Mouse (Mus musculus) midbrain, embryonic 16.5 days (tissue): Measurements from ENCODE around the gene Sox15. TPM values are rescaled to one million over a fixed set of nuclear protein-coding genes. Genes with fewer than 3 reads are reported as not detected.

ENCODE experiments used
- ATAC-seq: fragments of 200-750 bp; cut with Nextera tagmentation; 2 replicates; pipeline ENCODE4 v1.8.0; 2017; ENCODE audit warnings: moderate TSS enrichment
- H3K27ac ChIP-seq: fragments of 300-500 bp; sonication (generic); 2 replicates; pipeline ENCODE4 v1.5.1; 2014; ENCODE audit warnings: mild to moderate bottlenecking, low read length, mixed read lengths
- H3K27me3 ChIP-seq: fragments of 300-500 bp; sonication (generic); 2 replicates; pipeline ENCODE4 v1.6.1; 2014; ENCODE audit warnings: low read depth, low read length, mixed read lengths; ENCODE audit not compliant: control insufficient read depth, insufficient read depth
- H3K36me3 ChIP-seq: fragments of 300-500 bp; sonication (generic); 2 replicates; pipeline ENCODE4 v1.6.1; 2014; ENCODE audit warnings: mild to moderate bottlenecking, low read length, moderate library complexity, mixed read lengths; ENCODE audit not compliant: control insufficient read depth, insufficient read depth
- H3K4me1 ChIP-seq: fragments of 300-500 bp; sonication (generic); 2 replicates; pipeline ENCODE4 v1.6.1; 2014; ENCODE audit warnings: mild to moderate bottlenecking, low read length, mixed read lengths; ENCODE audit not compliant: control insufficient read depth, insufficient read depth
- H3K4me2 ChIP-seq: fragments of 300-500 bp; sonication (generic); 2 replicates; pipeline ENCODE4 v1.6.1; 2014; ENCODE audit warnings: mild to moderate bottlenecking, low read length, mixed read lengths
- H3K4me3 ChIP-seq: fragments of 300-500 bp; sonication (generic); 2 replicates; pipeline ENCODE4 v1.5.1; 2014; ENCODE audit warnings: low read depth, mild to moderate bottlenecking, low read length, moderate library complexity, mixed read lengths
- H3K9ac ChIP-seq: fragments of 300-500 bp; sonication (generic); 2 replicates; pipeline ENCODE4 v1.6.1; 2014; ENCODE audit warnings: low read depth, low read length, mixed read lengths
- H3K9me3 ChIP-seq: fragments of 300-500 bp; sonication (generic); replicated peaks from 2 replicates; pipeline ENCODE4 v1.6.1; 2014; ENCODE audit warnings: mild to moderate bottlenecking, low read length, mixed read lengths; ENCODE audit not compliant: control insufficient read depth, poor library complexity, severe bottlenecking
- WGBS: fragments of 180-500 bp; shearing (Covaris S2); extraction: QIAGEN DNeasy Blood & Tissue Kit; methylation state at CpG from one replicate; pipeline ENCODE4 v1.1.7; 2014; 5-methylcytosine and 5-hydroxymethylcytosine counted together
- polyA plus RNA-seq: library from polyadenylated mRNA; unstranded; fragments of >200 nt; fragmentation: Nextera tagmentation; extraction: Ambion mirVana; gene quantifications from 2 replicates; pipeline ENCODE4 v1.2.1, GENCODE M21; 2015

Gene Sox15
- polyA plus RNA-seq, 1 experiment from 2014 or later: not detected

DNA sequence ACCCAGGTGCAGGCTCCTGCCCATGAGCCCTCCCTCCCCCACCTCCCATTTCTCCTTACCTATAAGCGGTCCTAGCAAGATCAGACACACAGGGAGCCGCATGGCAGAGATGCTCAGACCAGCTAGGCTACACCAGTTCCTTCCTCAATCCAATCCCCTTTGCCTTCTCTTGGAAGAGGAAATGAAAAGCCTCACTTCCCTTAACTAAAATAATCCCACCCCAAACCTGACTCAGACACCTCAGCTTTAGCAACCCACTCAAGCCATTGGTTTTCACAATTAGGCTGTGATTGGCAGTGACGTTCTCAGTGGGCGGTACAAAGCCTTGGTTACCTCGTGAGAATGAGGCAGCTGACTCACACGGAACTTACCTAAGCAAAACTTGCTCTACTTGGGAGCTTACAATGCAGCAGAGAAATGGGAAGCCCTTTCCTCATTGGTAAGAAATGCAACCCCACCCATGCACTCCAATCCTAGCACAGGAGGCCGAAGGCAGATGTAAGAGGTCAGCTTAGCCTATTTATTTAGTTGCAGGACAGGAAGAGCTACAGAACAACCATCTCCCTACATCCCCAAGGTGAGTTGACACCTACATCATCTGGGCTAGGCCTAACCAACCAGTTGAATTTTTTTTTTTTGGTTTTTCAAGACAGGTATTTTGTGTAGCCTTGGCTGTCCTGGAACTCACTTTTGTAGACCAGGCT is 11.0 kb downstream of the Sox15 start, which contains the start of gene Cd68:
Cd68 (minus strand) TSS at position 193 of the 704 bp plus-strand sequence.
- no peak within 1 kb of the TSS for H3K9ac ChIP-seq
- H3K4me1 ChIP-seq: peaks cover 30% of the 10 kb centered on the region
- H3K4me3 ChIP-seq: no peak within 1 kb of the TSS
- no peak for ATAC-seq
- no peak within 1 kb of the TSS for H3K4me2 ChIP-seq
- 34% methylated on average over 7 of the region's 7 CpGs for WGBS
- no peaks in the 10 kb centered on the region for H3K9me3 ChIP-seq
- H3K36me3 ChIP-seq: peaks cover 28% of the 10 kb centered on the region
- H3K27me3 ChIP-seq: no peaks in the 10 kb centered on the region
- H3K27ac ChIP-seq: no peak within 1 kb of the TSS

- 82% methylated on average over 3 of the region's 3 CpGs for WGBS
Measured at GRCm38 (mm10) chr11:69666665-69667005, 11.5 kb downstream of the Sox15 start.

DNA sequence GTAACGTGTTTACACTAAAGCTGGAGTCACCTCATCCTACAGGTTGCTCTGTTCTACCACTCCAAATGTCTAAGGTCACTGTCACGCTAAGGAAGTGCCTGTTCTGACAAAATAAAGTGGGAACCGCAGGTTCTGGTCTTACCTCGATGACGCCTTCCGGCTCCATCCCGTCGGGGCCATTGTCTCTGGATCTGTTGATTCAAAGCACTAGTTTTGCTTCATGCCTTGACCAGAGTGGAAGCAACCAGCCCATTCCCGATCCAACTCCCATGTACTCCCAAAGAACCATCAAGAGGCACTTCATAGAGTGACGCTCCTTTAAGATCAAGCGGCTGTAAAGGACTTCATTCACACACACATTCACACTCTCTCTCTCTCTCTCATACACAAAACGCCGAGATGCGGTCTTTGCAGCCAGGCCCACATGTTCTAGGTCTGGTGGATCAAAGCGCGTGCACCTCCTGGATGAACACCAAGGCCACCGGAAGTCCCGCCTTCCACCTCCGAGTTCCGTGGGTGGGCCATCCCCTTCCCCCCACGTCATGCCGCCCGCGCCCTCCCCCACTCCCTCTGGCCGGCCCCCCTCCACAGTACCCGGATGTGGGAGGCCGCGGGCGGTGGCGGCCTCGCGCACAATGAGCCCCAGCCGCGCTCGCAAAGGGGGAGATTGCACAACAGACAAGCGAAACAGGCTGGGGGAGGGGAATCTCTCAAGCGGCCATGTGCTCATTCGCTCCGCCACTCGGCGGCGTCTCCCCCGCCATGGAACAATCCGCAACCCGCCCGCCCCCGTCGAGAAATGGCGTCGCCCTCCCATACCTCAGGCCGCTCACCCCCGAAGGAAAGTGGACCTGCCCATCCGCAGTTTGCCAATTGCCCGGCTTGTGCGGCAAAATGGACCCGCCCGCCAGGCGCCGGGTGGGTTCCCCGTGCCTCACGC is 15.9 kb downstream of the Sox15 start:
- Histone ChIP-seq H3K27me3 (no peaks in the 10 kb centered on the region), H3K9me3 (no peaks in the 10 kb centered on the region), H3K4me1 (peaks cover 25% of the 10 kb centered on the region), H3K9ac (peak overlapping the region; percentile 99), H3K27ac (peak overlapping the region; percentile 98), H3K4me3 (peak overlapping the region; percentile 97), H3K4me2 (peak overlapping the region; percentile 95), H3K36me3 (peaks cover 35% of the 10 kb centered on the region)
- under 1% methylated on average over 50 of the region's 61 CpGs for WGBS
- ATAC-seq: peak; percentile 78

More at GRCm38 (mm10) chr11:69666665-69667005, 11.5 kb downstream of the Sox15 start:
- Histone ChIP-seq H3K9me3 (no peaks in the 10 kb centered on the region), H3K4me3 (no peak overlapping the region), H3K4me1 (peaks cover 25% of the 10 kb centered on the region), H3K36me3 (peaks cover 28% of the 10 kb centered on the region), H3K27me3 (no peaks in the 10 kb centered on the region), H3K27ac (no peak overlapping the region), H3K9ac (no peak overlapping the region), H3K4me2 (no peak overlapping the region)
- no peak for ATAC-seq

- H3K4me3 ChIP-seq: peak overlapping the region; percentile 97
- peak overlapping the region; percentile 98 for H3K27ac ChIP-seq
- H3K9ac ChIP-seq: peak overlapping the region; percentile 99
- H3K4me2 ChIP-seq: peak overlapping the region; percentile 95
- no peaks in the 10 kb centered on the region for H3K27me3 ChIP-seq
- peak; percentile 36 for ATAC-seq
- no peaks in the 10 kb centered on the region for H3K9me3 ChIP-seq
- peaks cover 41% of the 10 kb centered on the region for H3K36me3 ChIP-seq
- WGBS: under 1% methylated on average over 43 of the region's 43 CpGs
- H3K4me1 ChIP-seq: peaks cover 25% of the 10 kb centered on the region
Measured at GRCm38 (mm10) chr11:69671726-69672124, 16.6 kb downstream of the Sox15 start.

DNA sequence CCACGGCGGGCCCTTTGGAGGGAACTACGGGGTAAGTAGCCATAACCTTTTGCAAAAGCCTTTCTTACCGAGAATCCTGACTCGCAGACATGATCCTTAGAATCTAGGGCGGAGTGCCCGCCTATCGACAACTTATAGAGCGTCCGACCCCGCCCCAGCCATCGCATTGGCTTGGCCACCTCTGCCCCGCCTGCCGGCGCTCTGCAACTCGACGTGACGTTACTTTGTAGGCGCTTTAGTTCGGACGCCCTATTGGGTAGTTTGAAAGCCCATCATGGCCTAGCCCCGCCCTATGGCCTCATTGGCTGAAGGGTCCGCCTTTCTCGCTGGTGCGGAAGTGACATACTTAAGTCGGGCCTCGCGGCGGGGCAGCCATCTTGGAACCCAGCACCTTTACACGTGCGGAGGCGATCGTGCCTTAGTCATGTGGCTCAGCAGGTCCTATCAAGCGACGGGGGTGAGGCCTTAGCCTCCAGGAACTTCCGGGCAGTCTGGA is 17.1 kb downstream of the Sox15 start, which contains the start of gene Eif4a1:
Eif4a1 (minus strand) TSS at position 213 of the 496 bp plus-strand sequence.
- under 1% methylated on average over 36 of the region's 36 CpGs for WGBS
- H3K27ac ChIP-seq: peak within 1 kb of the TSS; percentile 98
- H3K4me1 ChIP-seq: peaks cover 25% of the 10 kb centered on the region
- H3K9ac ChIP-seq: peak within 1 kb of the TSS; percentile 99
- H3K9me3 ChIP-seq: no peaks in the 10 kb centered on the region
- H3K4me3 ChIP-seq: peak within 1 kb of the TSS; percentile 97
- H3K27me3 ChIP-seq: no peaks in the 10 kb centered on the region
- ATAC-seq: peak; percentile 97
- H3K4me2 ChIP-seq: peak within 1 kb of the TSS; percentile 95
- peaks cover 42% of the 10 kb centered on the region for H3K36me3 ChIP-seq

DNA sequence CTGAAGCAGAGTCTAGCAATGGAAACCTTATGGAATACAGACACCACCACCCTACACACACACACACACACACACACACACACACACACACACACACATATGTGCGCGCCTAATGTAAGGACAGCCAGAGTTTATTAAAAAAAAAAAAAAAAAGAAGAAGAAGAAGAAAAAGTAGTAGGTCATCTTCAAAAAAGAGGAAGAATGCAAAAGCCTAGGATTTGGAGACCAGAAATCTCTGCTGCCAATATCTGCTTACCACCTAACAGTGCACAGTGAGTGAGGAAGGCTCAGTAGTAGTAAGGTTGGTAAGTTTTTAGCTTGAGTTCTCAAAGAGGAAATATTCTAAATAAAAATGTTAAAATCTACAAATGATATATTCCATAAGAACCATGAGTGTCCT is 24.0 kb downstream of the Sox15 start:
- H3K9me3 ChIP-seq: no peaks in the 10 kb centered on the region
- H3K27ac ChIP-seq: no peak overlapping the region
- no peak overlapping the region for H3K9ac ChIP-seq
- peaks cover 30% of the 10 kb centered on the region for H3K4me1 ChIP-seq
- WGBS: 100% methylated on average over 2 of the region's 2 CpGs
- peaks cover 21% of the 10 kb centered on the region for H3K36me3 ChIP-seq
- no peak overlapping the region for H3K4me2 ChIP-seq
- no peak for ATAC-seq
- no peaks in the 10 kb centered on the region for H3K27me3 ChIP-seq
- no peak overlapping the region for H3K4me3 ChIP-seq

DNA sequence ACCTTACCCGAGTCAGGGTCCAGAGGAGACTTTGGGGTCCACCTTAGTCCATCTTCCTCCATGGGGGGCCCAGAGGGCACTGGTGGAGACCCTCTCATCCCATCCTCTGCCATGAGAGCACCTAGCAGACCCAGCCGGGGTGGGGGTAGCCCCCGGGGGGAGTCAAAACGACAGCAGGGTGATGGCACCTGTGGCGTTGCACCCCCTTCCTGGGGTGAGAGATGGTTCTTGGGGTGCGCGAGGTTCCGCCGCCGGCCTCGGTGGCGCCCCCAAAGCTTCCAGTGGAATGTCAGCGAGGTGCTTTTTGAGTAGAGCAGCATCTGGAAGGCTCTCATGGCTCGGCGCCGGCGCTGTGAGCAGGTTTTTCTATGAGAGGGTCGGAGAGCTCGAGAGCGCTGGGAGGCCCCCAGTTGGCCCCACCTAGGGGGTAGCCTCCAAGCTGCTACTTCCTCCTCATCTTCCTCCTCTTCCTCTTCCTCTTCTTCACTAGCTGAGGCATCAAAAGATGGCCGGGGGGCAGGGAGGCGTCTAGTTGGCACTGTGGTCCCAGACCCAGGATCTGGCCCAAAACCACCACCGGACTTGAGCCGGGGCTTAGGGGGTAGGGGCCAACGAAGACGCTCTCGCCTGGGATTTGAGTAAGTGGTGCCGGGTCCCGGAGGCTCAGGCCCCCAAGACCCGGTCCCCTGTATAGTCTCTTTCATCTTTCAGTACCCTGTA is 25.2 kb downstream of the Sox15 start:
- Histone ChIP-seq H3K9ac (no peak overlapping the region; the same call in 1 of the 2 replicates), H3K4me3 (peak overlapping the region; percentile 67)
- ATAC-seq: no peak

GRCm38 (mm10) chr11:69681314-69682208 is 26.4 kb downstream of the Sox15 start, which contains the start of gene Senp3:
TSS of gene Senp3 (minus strand) at chr11:69682084.
- WGBS: under 1% methylated on average over 78 of the region's 80 CpGs
- ATAC-seq: peak; percentile 97
- H3K4me1 ChIP-seq: peaks cover 30% of the 10 kb centered on the region

More for the DNA sequence above, 25.2 kb downstream of the Sox15 start:
- H3K27ac ChIP-seq: no peak overlapping the region
- H3K4me2 ChIP-seq: peak overlapping the region; percentile 93
- peaks cover 15% of the 10 kb centered on the region for H3K36me3 ChIP-seq
- no peaks in the 10 kb centered on the region for H3K27me3 ChIP-seq
- no peaks in the 10 kb centered on the region for H3K9me3 ChIP-seq
- peaks cover 30% of the 10 kb centered on the region for H3K4me1 ChIP-seq
- 88% methylated on average over 26 of the region's 30 CpGs for WGBS

More at GRCm38 (mm10) chr11:69681314-69682208, 26.4 kb downstream of the Sox15 start, which contains the start of gene Senp3:
- Histone ChIP-seq H3K9me3 (no peaks in the 10 kb centered on the region), H3K9ac (peak within 1 kb of the TSS; percentile 80), H3K4me3 (peak within 1 kb of the TSS; percentile 67), H3K27me3 (no peaks in the 10 kb centered on the region), H3K27ac (peak within 1 kb of the TSS; percentile 89), H3K36me3 (peaks cover 2% of the 10 kb centered on the region), H3K4me2 (peak within 1 kb of the TSS; percentile 93)
